Mouse (Mus musculus) layer of hippocampus, postnatal 10 days (tissue): ENCODE results near the gene Xrn2. TPM values are rescaled to one million over a fixed set of nuclear protein-coding genes. Genes with fewer than 3 reads are reported as not detected.
A peak's percentile ranks its signal among the peaks of the same experiment; 100 is the strongest.
"Not testable (repeated sequence)": the region's sequence is repeated elsewhere in the genome, so short reads cannot be mapped to it uniquely, and the experiment has no call there.

Experiments used
- DNase-seq, 2 experiments: peaks; one replicate each; pipeline ENCODE4 v3.0.0; 2021; ENCODE audit warnings: low spot score in 2 of 2
- long read RNA-seq: library from polyadenylated mRNA; stranded (forward); transcript quantifications from one replicate; pipeline ENCODE4 v2.0.0, GENCODE M21; 2023
- total RNA-seq, 2 experiments: library from RNA; stranded (reverse); gene quantifications; 2 replicates each; pipeline ENCODE4 v1.2.3; 2021

Gene Xrn2
- total RNA-seq = 10 to 100 TPM; 59.4 to 68.6 TPM
- long read RNA-seq, transcript Xrn2-201 (30 exons, 3,434 nt) = major isoform, 39 of 58 reads
- long read RNA-seq, partial matches to known transcripts = 7 of 58 reads
- long read RNA-seq, other reads (novel, unspliced or antisense) = 12 of 58 reads

DNA sequence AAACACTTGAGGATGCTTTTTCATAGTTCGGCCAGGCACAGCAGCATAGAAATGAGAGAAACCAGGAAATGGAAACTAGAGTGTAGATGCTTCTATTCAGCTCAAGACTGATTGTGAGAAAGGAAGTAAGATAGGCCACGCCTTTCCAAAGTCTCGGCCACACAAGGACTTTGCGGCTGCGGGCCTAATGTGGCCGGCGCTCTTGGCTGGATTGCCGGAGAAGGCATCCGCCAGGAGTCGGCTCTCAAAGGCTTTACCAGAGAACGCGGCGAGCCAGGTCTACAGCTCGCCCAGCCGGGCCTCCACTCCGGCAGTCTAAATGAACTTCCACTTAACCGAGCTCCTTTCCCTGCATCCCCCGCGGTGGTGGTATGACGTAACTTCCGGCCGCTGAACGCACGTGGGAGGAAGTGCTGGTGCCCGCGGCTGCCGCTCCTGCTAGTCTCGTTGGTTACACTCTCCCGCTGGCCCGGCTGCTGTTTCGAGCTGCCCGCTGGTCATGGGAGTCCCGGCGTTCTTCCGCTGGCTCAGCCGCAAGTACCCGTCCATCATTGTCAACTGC is at the start of gene Xrn2:
Gene Xrn2 (plus strand): TSS at position 374 of the 562 bp plus-strand sequence.
- DNase-seq = peak; percentile 96

GRCm38 (mm10) chr2:146975024-146975423 is 37.8 kb upstream of the Xrn2 start:
- DNase-seq = no peak

GRCm38 (mm10) chr2:146975453-146976028 is 37.3 kb upstream of the Xrn2 start:
- peak in 1 of 2 experiments; percentile 14 for DNase-seq

DNA sequence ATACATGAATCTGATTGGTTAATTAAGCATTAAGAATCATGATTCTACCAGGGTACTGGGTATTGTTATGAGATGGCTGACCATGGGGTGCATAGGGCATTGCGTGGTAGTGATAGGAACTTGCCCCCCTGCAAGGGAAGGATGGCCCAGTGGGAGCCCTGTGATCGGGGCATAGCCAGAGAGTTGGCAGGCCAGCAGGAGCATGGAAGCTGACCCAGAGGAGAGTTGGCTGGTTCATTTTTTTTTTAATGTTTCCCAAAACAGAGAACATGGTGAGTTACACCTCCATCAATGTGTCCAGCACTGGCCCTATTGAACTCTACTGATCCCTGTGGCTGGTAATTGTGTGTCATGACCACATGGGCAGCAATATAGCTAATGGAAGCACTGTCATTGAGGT is 30.0 kb upstream of the Xrn2 start:
- no peak for DNase-seq

- no peak for DNase-seq
Observed at GRCm38 (mm10) chr2:146984831-146985230, 28.0 kb upstream of the Xrn2 start.

DNA sequence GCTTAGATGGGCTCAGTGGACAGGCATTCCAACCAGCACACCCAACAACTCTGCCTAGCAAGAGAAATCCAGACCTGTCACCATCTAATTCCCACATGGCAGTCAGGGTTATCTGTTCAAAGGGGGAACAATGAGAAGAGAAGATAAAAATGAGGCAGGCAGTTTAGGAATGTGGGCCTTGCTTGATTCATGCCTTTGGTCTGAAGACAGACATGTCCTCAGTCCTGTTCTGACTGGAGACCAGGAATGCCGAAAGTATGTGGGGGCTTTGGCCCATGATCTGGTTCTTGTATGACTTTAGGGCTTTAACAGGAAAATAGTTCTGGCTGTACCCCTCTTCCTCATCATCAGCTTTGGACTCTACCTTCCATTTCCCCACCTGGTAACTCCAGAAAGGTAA is 27.0 kb upstream of the Xrn2 start:
- DNase-seq = no peak

- no peak for DNase-seq
Observed at GRCm38 (mm10) chr2:146986429-146986828, 26.4 kb upstream of the Xrn2 start.

DNA sequence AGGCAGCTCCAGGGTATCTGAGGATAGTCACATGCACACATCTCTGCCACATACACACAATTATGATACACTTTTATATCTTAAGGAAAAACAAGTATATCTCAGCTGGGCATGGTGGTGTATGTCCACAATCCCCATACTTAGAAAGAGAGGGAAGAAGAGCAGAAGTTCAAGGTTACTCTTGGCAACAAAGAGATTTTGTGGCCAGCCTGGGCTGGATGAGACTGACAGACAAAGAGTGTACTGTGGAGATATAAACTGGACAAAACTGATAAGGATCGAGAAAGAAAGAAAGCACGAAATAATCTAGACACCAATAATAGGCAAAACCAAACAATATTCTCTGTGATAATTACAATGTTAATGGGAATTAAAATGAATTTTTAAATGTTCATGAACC is 5.5 kb upstream of the Xrn2 start:
- no peak for DNase-seq

DNA sequence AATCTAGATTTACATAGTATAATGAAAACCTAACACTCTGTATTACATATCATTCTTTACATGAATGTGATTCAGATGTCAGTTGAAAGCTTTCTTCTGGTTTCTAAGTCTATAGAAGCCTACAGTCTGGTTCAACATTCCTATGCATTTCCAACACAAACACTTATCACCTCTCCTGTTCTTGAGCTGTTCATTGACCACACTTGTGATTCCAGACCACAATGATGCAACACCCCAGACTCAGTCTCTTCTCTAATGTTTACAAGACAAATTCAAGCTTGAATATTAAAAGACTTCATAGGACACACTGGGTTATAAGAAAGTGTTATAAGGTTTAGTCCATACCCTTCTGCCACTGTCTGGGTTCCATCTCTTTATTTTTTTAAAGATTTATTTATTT is 3.7 kb upstream of the Xrn2 start:
- DNase-seq = no peak

GRCm38 (mm10) chr2:147010141-147010540 is 2.7 kb upstream of the Xrn2 start:
- DNase-seq = no peak

- DNase-seq = no peak
Observed at GRCm38 (mm10) chr2:147010952-147011351, 1.8 kb upstream of the Xrn2 start.

DNA sequence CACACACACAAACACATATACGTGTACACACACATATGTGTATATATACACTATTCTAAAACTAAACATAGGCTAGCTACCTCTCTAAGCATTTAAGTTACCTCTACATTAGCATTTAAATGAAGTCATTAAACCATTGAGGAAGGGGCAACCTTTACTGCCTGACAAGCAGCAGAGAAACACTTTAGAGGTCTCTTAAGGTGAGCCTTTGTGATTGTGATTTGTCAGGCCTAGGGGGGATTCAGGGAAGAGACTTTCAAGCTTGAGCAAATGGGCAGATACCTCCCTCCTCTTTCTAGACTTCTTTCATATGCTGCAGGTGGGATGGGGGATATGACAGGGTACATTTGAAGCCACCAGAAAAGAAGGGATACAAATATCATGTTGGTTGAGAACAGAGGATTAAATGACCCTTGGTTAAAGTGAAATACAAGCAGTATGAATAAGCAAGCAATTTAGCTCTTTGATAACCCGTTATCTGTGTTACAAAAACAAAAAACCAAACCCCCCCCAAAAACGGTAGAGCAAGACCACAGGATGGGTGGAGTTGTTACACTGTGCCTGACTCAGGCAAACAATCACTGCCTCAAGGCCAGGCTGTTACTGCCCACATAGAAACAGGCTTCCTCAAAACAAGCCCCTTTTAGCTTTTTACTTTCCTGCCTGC is 1.2 kb upstream of the Xrn2 start:
- no peak for DNase-seq

DNA sequence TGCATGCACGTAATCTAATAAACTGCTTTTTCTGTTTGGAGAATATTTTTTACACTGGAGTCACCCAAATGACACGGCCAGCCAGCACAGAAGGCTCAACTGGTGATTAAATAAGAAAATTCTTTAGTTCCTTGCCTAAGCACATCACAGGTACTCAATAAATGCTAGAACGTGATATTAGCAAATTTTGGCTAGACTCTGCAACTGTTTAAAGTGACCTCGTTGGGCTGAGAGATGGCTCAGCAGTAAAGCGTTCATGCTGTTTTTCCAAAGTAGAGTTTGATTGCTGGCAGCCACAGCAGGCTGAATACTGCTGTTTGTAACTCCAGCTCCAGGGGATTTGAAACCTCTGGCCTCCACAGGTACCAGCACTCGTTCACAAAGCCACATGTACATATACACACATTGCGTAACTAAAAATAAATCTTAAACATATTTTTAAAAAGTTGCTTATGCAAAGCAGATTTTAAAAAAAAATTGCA is 614 bp upstream of the Xrn2 start:
- peak in 1 of 2 experiments; percentile 7 for DNase-seq

- no peak for DNase-seq
Observed at GRCm38 (mm10) chr2:147013194-147013969, 586 bp downstream of the Xrn2 start.

DNA sequence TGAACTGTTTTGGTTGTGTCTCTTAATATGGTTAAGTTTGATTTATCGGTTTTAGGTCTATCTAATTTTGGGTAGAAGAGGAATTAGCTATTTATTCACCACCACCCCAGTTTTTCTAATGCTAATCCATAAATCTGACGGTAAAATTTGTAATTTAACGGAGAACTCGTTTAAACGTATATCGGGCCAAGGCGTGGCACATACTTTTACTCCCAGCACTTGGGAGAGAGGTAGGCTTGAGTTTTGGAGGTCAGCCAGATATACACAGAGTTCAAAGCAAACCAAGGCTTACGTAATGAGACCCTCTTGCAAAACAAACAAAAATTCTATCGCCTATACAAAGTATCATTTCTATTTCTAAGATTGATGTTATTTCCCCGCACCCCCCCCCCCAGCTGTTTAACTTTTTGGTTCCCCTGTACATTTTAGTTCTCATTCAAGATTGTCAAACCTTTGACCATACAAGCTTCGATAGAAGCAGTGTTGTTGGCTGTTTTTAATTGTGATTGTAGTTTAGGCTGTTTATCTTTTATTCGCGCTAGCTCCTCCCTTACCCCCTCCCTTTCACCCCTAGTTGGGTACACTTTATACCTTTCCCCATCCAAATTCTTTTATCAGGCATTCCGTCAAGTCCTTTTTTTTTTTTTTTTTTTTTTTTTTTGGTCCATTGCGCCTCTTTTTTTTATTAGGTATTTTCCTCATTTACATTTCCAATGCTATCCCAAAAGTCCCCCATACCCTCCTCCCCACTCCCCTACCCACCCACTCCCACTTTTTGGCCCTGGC is 1.5 kb downstream of the Xrn2 start:
- no peak for DNase-seq

- DNase-seq = not testable (repeated sequence)
Observed at GRCm38 (mm10) chr2:147022041-147022440, 9.2 kb downstream of the Xrn2 start.

DNA sequence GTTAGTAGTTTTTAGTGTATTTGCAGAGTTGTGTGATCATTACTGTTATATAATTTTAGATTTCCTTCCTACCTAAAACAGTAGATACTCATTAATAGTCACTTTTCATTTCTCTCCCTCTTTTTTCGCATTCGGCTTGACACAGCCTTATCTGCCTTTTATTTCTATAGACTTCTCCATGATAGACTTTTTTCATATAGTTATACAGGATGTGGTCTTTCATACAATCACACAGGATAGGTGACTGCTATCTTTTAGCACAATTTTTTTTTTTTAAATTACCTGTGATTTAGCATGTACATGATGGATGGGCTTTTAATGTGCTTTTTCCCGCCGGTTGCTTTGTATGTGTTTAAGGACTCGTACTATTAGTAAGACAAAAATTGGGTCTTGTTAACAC is 10.3 kb downstream of the Xrn2 start:
- no peak for DNase-seq

DNA sequence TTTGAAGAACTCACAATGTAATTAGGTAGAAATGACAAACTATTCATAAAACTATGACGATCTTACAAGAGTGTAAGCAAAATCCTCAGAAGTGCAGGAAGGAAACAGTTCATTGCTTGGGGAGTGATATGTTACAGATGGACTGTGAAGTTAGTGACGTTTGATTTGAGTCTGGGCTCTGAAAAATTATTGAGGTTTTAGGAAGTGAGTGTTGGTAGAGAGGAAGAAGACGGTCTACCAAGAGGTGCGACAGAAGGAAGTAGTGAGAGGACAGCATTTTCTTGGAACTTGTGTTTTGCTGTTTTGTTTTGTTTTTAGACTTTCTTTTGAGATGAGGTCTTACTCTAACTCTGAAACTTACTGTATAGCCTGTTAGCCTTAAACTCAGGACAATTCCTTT is 10.8 kb downstream of the Xrn2 start:
- no peak for DNase-seq

- DNase-seq = no peak
Observed at GRCm38 (mm10) chr2:147033065-147033464, 20.3 kb downstream of the Xrn2 start.

DNA sequence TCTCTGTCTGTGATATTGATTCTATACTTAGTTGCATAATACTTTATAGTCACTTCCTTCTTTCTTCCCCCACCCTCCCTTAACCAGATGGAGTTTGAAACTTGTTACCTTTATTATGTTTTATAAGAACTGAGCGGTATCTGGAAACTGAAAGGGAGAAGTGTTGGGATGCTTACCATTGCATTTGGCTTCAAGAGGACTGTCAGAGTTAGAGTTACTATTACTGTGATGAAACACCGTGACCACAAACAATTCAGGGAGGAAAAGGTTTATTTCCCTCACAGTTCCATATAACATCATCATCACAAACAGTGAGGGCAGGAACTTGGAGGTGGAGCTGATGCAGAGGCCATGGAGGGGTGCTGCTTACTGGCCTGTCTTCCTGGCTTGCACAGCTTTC is 23.1 kb downstream of the Xrn2 start:
- no peak for DNase-seq

GRCm38 (mm10) chr2:147047051-147047450 is 34.3 kb downstream of the Xrn2 start:
- DNase-seq = no peak
